Comparison of ENCODE assay signal across 8 mouse cellular contexts in the genomic region with DNA sequence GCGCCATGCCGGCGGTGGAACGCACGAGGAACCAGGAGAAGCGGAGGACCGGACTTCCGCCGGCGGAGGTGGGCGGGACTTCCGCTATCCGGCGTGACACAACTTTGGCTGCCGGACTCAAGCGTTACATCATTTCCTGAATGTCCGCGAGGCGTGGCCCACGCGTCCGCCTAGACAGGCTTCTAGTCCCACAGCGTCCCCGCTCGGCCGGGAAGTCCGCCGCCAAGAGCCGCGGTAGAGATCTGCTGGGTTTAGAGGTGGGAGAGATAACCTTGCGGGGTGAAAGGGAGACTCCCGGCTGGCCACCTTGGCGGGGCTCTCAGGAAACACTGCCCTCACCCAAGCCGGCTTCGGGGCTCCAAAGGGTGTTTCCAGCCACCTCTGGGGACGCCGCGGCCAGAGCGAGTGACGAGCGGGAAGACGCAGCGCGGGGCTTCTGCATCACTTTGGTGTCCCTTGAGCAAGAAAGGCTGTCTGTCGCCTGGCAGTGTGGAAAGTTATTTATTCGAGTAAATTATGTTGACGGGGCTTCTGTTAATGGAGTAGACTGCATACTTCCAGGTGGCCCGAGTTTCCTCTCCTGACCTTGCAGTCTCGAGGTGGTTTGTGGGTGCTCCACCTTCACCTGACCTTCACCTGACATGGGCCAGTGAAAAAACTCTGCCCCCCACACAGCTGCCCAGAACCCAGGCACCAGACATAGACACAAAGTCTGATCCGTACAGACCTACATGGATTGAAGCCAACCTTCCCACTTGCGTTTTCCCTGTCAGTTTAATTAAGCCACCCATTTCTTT. TPM values are rescaled to one million over a fixed set of nuclear protein-coding genes. Genes with fewer than 3 reads are reported as not detected.
DNase-seq lines count a peak whose midpoint lies in the region; ATAC-seq and TF ChIP-seq lines count a peak whose summit lies in the region.

A gene (minus strand): TSS at position 94 of the 797 bp plus-strand sequence.

- ATAC-seq in kidney, embryonic 14.5 days (ENCODE audit: low FRiP score, low TSS enrichment): peak; percentile 98
- peak; percentile 97 for ATAC-seq in limb, embryonic 15.5 days (ENCODE audit: insufficient number of reproducible peaks, low FRiP score, low TSS enrichment, low read depth)

- H3K27ac ChIP-seq in bone marrow macrophage, adult 2 months (ENCODE audit: insufficient read depth, low read depth, low read length): peak within 1 kb of the TSS; percentile 48
- no peak within 1 kb of the TSS for H3K27ac ChIP-seq in embryonic fibroblast, embryonic 13.5 days (ENCODE audit: insufficient read depth, low read length)
- H3K27ac ChIP-seq in kidney, embryonic 14.5 days (ENCODE audit: low read depth, low read length): 0 out of 2 replicates have a peak within 1 kb of the TSS, but pooled peaks have one; percentile 65
- H3K27ac ChIP-seq in limb, embryonic 15.5 days: peak within 1 kb of the TSS; percentile 71

- H3K4me1 ChIP-seq in bone marrow macrophage, adult 2 months (ENCODE audit: control insufficient read depth, insufficient read depth, low read length): peaks cover 9% of the 10 kb centered on the region
- H3K4me1 ChIP-seq in embryonic fibroblast, embryonic 13.5 days (ENCODE audit: control insufficient read depth, insufficient read depth, low read length): no peaks in the 10 kb centered on the region
- H3K4me1 ChIP-seq in kidney, embryonic 14.5 days (ENCODE audit: control insufficient read depth, insufficient read depth, low read length): peaks cover 7% of the 10 kb centered on the region
- peaks cover 12% of the 10 kb centered on the region for H3K4me1 ChIP-seq in limb, embryonic 15.5 days

- no peaks in the 10 kb centered on the region for H3K27me3 ChIP-seq in kidney, embryonic 14.5 days (ENCODE audit: control insufficient read depth, insufficient read depth, low read length)
- H3K27me3 ChIP-seq in limb, embryonic 15.5 days: no peaks in the 10 kb centered on the region

- peak within 1 kb of the TSS; percentile 84 for H3K9ac ChIP-seq in kidney, embryonic 14.5 days (ENCODE audit: low read depth, low read length)
- peak within 1 kb of the TSS; percentile 82 for H3K9ac ChIP-seq in limb, embryonic 15.5 days

- peak; percentile 98 for DNase-seq in A20 (ENCODE audit: low read depth, low spot score)
- peak; percentile 94 to 97 for DNase-seq in heart, adult 9 months (ENCODE audit: low spot score in 2 of 2)
- peak; percentile 90 to 92 for DNase-seq in monocyte, adult 2 months (ENCODE audit: low read depth in 1 of 2, low spot score in 2 of 2)
- DNase-seq in spleen, postnatal 36 days (ENCODE audit: low spot score in 2 of 2): peak; percentile 96 to 97

- no peaks in the 10 kb centered on the region for H3K9me3 ChIP-seq in kidney, embryonic 14.5 days (ENCODE audit: control insufficient read depth, low read length)
- no peaks in the 10 kb centered on the region for H3K9me3 ChIP-seq in limb, embryonic 15.5 days

- H3K4me2 ChIP-seq in kidney, embryonic 14.5 days (replicated peaks; ENCODE audit: low read depth, low read length): peak within 1 kb of the TSS; percentile 84
- peak within 1 kb of the TSS; percentile 69 for H3K4me2 ChIP-seq in limb, embryonic 15.5 days

- H3K4me3 ChIP-seq in bone marrow macrophage, adult 2 months (ENCODE audit: insufficient read depth, low read length): peak within 1 kb of the TSS; percentile 98
- H3K4me3 ChIP-seq in embryonic fibroblast, embryonic 13.5 days (ENCODE audit: insufficient read depth, low read length): peak within 1 kb of the TSS; percentile 96
- H3K4me3 ChIP-seq in kidney, embryonic 14.5 days (ENCODE audit: low read length): peak within 1 kb of the TSS; percentile 93
- H3K4me3 ChIP-seq in limb, embryonic 15.5 days: peak within 1 kb of the TSS; percentile 95

- peak; percentile 59 for TF ChIP-seq CTCF in bone marrow macrophage, adult 2 months (IDR thresholded peaks at IDR 0.05; ENCODE audit: low read depth, low read length)
- peak; percentile 55; the same call in 1 of the 2 replicates for TF ChIP-seq CTCF in embryonic fibroblast, embryonic 13.5 days (IDR thresholded peaks at IDR 0.05; ENCODE audit: borderline replicate concordance, insufficient read depth, low read length)

- no peak for TF ChIP-seq POLR2A in bone marrow macrophage, adult 2 months (IDR thresholded peaks at IDR 0.05; ENCODE audit: borderline replicate concordance, low read depth, low read length)
- TF ChIP-seq POLR2A in embryonic fibroblast, embryonic 13.5 days (IDR thresholded peaks at IDR 0.05; ENCODE audit: low read depth, low read length): peak; percentile 75

- 1% methylated on average over 51 of the region's 51 CpGs for WGBS in kidney, embryonic 14.5 days
- WGBS in limb, embryonic 15.5 days: under 1% methylated on average over 51 of the region's 51 CpGs

- H3K36me3 ChIP-seq in kidney, embryonic 14.5 days (ENCODE audit: control insufficient read depth, insufficient read depth, low read length): peaks cover 8% of the 10 kb centered on the region; the same call in 1 of the 2 replicates
- peaks cover 2% of the 10 kb centered on the region; the same call in 1 of the 2 replicates for H3K36me3 ChIP-seq in limb, embryonic 15.5 days

RNA-seq across cellular contexts. Expression of the gene that starts here (rescaled TPM):
- polyA plus RNA-seq in bone marrow macrophage, adult 2 months (2012; ENCODE audit: insufficient read depth, insufficient read length, missing spikeins): 26.6 and 26.7 TPM in 2 replicates
- polyA plus RNA-seq in embryonic fibroblast, embryonic 13.5 days (2011; ENCODE audit: insufficient read length, low read depth, missing spikeins): 61.8 and 63.6 TPM in 2 replicates
- polyA plus RNA-seq in kidney, embryonic 14.5 days (2014; fragmentation: Nextera tagmentation; extraction: Ambion mirVana): 91.3 and 102 TPM in 2 replicates
- 77.4 and 80.7 TPM in 2 replicates for polyA plus RNA-seq in limb, embryonic 15.5 days (2015; fragmentation: Nextera tagmentation; extraction: Ambion mirVana)
